Mouse (Mus musculus): ENCODE measurements around the gene Xpnpep2.

Gene Xpnpep2

DNA sequence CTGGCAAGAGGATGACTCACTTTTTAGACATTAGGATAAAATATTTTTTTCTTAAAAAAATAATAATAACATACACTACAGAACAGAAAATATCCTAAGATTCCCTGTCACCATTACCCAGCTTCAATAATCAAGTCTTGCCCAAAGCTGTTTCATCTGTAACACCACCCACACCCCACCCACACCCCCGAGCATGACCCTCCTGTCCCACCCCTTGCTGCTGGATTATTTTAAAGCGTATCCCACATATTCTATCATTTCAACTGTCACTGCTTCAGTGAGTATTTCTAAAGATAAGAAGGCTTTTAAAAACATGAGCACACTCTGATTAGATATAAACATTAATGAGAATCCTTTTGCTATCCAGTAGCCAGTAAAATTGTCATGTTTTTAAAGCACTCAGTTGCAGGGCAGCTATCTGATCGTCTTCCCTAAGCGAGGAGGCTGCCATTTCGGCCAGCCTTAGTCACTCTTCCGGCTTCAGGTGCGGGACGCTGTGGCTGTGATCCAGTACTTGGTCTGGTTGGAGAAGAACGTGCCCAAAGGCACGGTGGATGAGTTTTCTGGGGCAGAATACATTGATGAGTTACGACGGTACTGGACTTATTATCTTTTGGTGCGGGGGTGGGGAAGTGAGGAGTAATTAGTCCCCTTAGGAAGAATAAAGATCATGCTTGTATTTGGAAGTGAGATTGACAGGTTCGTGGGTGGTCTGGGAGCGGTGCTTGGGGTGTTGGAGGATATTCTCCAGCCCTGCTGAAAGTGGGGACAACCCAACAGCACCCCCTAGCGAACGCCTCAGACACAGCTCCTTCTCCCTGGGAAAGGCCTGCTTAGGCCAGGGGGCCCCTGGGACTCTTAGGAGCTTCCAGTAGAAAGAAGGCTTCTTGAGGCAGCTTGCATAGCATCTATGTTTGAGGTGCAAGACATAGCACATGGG is 15.9 kb downstream of the Xpnpep2 start:
- in situ Hi-C loops (cut with MboI, MseI): no loop called here

DNA sequence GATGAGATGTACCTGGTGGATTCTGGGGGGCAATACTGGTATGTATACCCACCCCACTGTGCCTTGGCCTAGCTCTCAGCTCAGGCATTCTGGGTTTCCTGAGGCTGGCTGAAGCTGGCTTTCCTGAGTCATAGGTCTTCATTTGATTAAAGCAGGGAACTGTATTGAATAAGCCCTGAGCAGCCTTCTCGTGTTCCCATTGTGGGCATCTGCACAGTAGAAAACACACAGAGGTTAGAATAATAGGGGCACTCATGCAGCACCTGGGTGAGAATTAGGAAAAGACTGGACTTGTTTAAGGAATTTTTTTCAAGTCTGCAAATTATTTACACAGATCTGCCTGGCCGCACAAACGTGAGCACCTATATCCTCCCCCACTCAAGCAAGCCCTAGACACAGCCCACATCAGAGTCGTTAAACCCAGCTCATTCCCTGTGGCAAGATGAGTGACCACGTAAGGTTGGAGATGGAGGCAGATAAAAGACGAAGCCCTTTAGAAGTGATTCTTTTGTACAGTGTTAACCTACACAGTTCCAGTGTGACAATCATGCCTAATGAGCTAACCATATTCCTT is 18.5 kb downstream of the Xpnpep2 start:
- in situ Hi-C loops (cut with MboI, MseI): no loop called here

DNA sequence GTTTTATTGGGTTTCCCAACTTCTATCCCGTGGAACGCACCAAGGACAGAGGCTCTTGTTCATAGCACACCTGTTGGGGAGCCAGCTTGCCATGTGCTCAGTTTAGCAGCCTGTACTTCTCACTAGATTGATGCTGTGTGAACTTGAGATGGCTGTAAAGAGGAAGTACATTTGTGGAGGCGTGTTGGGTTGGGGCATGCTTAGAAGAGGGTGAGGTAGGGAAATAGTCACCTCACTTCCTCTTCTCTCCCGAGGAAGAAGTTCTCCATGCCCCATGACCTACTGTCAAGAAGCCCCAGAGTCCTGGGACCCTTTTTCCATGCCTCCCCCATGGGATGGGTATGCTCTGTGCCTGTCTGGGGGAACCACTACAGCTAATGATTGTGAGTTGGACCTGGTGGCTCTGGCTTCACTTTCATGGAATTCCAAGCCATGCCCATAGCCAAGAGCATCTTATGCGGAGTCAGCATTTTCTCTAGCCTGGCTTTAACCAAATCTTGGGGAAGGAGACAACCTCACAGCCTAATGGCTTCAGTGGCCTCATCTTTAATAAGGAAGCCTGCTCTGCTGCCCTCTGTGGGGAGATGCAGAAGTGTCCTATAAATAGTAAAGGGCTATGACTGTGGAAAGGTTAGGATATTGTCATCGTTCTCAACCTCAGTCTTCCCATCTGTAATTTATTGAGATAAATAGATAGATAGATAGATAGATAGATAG is 19.1 kb downstream of the Xpnpep2 start:
- in situ Hi-C loops (cut with MboI, MseI): no loop called here

DNA sequence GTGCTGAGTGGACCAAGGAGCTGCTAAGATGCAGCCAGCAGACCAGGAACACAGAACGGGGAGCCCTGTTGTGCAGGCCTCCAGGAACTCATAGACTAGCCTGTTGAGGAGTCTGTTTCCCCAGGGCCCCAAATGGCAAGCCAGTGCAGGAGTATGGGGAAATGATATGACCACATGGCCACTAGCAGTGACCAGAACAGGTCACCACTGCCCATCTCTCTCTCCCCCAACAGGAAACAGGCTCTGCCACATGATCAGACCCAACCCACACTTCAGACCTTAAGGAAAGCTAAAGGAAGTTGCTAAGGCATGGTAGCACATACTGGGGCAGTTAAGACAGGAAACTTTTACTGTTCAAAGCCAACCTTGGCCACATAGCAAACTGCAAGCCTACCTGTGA is 20.6 kb downstream of the Xpnpep2 start:
- in situ Hi-C loops (cut with MboI, MseI): no loop called here

DNA sequence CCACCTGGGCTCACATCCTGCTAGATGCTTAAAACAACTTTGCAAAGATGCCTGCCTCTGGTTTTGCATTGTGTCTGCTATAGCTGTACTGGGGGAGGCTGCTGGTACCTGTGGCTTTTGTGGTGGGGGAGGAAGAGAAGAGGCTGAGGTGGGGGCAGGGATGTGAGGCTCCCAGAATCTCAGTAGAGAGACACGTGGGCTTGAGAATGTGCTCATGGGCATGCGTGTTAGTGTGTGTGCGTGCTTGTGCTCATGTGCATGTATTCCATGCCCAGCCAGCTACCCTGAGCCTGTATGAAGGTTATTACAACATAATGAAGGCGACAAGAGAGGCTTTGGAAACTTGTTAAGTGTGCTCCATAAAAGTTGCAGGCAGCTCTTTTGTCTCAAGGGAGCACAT is 28.4 kb downstream of the Xpnpep2 start:
- in situ Hi-C loops (cut with MboI, MseI): no loop called here

DNA sequence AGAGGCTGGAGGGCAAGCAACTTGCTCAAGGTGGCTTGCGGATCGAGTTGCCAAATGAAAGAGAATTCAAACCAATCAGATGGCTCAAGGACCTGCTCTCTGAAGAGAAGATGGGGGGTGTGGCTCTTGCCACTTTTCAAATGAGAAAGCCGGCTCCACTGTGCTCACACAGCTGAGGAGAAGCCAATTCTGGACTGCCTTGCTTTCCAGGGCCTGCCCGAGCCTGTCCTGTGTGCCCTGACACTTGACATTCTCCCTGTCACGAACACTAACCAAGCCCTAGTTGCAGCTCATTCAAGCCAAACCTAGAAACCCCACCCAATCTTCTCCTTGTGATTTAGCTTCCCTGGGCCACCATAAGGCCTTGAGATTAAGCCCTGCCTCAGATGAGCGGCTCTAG is 29.5 kb downstream of the Xpnpep2 start:
- in situ Hi-C loops (cut with MboI, MseI): no loop called here

DNA sequence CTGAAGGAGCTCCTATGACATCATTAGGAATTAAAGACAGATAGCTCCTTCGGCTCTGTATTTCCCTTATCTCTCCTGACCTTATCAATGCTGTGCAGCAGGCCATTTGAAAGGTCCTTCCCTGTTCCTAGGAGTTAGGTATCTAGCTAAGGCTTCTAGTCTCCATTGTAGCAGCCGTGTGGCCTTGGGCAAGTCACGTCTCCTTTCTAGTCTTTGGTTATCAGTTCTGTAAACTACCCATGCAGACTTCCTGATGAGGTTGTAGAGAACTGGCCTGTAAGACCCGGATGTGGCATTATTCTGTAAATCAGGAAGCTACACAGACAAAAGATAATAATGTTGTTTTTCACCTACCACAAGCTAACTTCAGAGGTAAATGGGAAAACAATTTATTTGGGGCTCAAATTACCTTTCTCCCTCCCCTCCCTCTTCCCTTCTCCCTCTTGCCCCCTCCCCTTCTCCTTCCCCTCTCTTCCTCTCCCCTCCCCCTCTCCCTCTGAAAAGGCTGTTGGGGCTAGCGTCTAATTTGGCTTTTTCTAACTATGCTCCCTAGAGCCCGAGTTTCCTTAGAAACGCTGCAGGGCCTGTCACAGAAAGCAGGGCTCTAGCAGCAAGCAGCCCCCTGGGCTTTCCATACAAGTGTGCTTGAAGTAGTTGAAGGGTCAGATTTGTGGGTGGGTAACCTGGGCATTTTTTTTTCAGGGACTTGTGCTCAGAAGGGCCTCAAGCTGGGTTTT is 30.2 kb downstream of the Xpnpep2 start:
- in situ Hi-C loops (cut with MboI, MseI): no loop called here

DNA sequence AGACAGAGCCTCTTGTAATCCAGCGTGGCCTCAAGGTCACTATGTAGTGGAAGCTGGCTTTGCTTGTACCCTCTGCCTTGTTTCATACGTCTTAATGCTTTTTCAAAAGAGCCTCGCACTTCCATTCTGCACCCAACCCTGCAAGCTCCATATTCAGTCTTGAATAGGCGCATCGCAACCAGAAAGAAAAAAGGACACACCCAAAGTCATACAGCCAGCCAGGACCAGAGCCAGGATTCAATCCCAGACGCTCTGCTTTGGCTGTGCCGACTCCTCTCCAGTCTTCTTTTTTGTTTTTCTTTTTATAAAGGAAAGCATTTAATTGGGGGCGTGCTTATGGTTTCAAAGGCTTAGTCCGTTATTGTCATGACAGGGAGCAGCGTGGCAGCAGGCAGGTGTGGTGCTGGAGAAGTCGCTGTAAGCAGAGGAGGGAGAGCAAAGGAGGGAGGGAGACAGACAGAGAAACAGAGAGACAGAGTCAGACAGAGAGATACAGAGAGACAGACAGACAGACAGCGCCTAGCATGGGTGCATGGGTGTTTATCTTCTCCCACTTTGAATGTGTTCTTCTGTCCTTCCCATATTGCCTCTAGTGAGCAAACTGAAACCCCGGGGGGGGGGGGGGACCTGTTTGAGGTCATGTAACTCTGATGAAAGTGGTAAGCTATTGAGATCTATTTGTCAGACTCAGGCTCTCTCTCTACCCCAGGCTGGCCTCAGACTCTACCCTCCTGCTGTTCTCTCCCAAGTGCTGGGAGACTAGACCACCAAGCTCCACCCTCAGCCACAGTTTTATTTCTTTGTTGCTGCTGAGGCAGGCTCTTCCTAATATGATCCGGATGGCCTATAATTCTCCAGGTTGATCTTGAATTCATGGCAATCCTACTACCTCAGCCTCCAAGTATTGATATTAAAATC is 31.1 kb downstream of the Xpnpep2 start:
- in situ Hi-C loops (cut with MboI, MseI): no loop called here

DNA sequence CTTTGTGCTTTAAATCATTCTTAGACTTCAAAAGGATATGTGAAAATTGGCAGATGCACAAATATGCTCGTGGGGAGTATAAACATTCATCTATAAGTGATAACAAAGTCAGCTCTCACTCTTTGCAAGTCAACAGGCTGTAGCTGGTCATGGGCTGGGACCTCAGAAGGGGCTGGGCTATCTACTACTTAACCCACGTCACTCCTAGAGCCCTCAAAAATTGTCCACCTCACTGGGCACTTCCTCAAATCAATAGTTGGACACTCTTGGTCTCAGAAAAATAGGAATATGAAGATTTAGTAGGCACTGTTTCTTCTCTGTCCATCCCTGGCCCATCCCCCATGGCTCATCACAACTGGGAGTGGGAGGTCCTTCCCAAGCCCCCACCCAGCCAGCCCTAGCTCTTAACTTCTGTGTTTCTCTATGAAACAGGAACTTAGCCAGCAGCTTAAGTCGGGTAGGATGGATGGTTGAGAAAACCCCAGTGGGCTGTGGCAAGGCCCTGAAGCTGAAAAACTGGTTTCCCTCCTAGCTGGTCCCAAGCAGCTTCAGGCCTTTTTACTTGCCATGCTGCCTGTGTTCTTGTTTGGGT is 31.9 kb downstream of the Xpnpep2 start:
- in situ Hi-C loops (cut with MboI, MseI): no loop called here

DNA sequence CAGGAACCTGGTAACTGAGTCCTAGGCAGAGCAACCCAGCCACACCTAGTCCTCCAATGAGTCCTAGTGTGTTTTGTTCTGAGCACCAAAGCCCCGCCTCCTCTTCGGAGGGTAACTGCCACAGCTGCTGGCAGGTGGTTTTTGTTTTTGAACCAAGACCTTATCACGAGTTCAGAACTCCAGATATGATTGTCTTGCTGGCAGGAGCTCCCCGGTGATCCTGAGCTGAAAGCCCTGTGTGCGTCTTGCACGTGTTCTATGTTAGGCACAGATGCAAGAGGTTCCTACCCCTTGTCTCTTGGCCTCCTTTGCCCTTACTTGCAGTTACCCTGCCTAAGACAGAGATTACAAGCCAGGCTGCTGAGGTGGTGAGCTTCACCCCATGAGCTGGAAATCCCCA is 33.0 kb downstream of the Xpnpep2 start:
- in situ Hi-C loops (cut with MboI, MseI): no loop called here

DNA sequence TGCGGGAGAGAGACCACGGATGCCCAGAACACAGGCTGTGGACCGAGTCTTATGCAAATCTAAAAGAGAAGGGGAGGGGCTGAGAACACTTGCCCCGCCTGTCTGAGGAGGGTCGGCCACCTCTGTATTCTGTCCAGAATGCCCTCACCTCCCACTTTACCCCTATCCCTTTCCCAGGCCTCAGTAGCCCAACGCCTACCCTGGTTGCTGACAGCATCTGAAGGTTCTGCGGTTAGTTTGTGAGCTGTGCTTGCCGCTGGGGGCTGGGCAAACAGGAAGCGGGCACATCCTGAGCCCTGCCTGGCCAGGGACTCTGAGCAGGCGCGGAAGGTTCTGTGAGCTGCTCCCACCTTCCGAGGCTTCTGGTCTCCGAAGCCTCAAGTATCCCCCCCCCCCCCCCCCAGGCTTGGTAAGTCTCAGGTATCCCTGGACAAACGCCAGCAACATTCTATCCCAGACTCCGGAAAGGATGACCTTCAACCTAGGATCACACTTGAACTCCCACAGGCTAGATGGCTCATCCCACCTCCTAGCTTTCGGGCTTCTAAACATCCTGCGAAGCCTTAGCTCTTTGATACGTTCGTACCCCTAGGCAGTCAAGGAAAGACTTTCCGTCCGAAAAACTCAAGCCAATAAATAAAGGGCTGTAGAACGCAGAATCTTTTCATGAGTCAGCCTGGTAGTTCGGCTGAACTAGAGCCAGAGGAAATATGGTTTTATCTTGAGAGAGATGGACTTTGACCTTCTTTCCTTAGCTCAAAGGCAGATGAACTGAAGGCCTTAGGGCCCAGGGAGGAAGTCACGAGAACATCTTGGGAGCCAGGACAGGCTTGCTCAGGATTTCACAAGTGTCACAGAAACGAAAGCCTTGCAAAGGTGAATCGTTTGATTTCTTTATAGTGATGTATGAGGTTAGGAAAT is 35.1 kb downstream of the Xpnpep2 start:
- in situ Hi-C loops (cut with MboI, MseI): no loop called here

DNA sequence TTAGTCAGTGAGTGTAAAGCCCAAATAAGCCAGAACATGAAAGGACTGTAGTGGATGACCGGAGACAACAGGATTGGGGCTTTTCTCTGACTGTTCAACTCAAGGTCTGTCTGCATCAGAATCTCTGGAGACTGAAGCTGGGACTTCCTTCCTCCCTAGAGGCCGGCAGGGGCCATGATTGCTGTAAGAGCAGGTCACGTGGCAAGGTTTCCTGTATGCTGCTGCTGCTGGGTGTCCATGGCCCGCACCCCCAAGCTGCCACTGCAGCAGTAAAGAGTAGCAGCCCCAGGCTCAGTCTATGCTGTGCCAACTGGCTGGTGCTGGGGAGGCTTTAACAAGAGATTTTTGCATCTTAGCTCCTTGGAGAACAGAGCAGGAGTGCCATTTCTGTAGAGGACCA is 37.7 kb downstream of the Xpnpep2 start, which contains the start of gene Sash3:
TSS of gene Sash3 (plus strand) at position 175 of the 400 bp plus-strand sequence.
- in situ Hi-C loops (cut with MboI, MseI): no loop called here

DNA sequence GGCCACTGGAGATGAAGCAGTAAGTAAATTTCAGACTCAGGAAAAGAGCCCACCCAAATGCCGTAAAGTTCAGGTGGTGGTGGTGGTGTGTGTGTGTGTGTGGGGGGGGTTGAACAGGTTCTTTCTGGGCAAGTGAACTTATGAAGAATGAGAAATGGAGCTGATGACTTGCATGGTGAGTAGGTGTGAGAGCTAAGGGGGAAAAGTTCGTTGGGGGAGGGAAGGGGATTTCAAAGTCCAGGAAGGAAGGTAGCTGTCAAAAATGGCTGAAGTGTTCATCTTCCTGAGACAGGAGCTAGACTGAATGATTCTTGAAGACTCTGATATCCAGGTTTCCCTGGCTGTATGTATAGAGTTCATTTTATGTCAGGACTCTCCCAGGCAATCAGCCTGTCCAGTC is 38.7 kb downstream of the Xpnpep2 start:
- in situ Hi-C loops (cut with MboI, MseI): no loop called here

DNA sequence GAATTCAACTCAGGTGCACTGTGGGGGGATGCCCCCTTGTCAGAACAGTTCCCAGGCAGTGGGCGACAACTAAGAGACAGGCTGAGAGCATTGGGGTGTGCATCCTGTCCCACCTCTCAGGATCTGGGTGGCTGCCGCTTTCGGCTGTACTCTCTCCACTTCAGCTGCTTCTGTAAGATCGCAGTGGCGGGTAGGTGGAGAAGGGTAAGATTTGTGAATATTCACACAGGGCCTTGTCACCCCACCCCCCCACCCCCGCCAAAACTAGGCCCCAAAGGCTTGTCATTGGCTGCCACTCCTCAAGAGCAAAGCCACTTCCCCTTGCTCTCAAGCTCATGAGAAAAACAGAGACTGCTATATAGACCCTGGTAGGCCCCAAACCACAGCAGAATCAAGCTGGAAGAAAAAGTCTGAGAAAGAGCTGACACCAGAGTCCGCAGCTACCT is 39.2 kb downstream of the Xpnpep2 start:
- in situ Hi-C loops (cut with MboI, MseI): no loop called here

DNA sequence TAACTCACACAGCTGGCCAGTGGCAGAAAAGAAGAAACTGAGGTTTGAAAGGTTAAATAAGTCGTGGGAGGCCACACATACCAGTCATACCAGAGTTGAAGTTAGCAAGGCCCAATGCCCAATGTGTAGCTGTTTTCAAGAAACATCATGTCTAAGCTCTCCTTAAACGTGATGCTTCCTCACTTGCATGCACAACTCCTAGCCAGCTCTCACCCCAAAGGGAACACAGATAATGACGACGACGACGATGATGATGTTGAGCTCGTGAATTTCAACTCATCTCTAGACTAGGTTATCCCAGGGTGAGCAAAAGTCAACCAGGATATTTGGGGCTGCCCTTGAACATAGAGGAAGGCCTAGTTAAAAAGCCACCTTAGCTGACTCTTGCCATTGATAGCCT is 43.6 kb downstream of the Xpnpep2 start:
- in situ Hi-C loops (cut with MboI, MseI): no loop called here

DNA sequence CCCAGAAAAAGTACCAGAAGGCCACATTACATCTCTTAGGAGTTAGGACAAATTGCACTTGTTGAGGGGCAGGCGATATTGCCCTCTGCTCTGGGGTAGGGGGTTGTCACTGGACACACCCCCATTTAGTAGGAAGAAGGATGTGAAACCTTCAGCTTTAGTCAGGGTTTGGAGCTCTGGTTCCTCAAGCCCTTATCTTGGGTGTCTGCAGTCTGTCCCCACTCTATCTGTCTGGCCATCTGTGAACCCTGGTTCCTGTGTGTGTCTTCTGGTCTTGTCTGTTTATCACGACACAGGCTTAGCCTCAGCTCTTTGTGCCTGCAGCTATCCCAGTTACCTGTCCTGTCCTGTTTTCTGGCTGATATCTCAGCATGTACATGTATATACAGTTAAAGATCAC is 44.9 kb downstream of the Xpnpep2 start:
- in situ Hi-C loops (cut with MboI, MseI): no loop called here

DNA sequence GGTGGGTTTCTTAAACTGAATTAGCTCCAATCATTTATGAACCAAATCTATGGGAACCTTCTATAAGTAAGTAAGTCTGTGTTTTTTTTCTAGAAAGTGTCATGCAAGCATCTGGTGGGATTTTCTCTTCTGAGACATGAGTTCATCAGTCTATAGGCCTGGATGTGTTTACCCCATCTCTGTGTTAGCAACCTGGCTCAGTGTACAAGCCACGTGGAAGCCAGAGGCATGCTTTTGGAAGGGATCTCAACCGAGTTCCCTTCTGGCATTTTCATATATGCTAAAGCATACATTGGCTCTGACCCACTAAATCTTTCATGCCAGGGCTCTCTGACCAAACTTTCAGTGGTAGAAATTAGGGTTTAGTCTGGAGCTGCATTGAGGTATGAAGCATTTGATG is 45.4 kb downstream of the Xpnpep2 start:
- in situ Hi-C loops (cut with MboI, MseI): no loop called here

DNA sequence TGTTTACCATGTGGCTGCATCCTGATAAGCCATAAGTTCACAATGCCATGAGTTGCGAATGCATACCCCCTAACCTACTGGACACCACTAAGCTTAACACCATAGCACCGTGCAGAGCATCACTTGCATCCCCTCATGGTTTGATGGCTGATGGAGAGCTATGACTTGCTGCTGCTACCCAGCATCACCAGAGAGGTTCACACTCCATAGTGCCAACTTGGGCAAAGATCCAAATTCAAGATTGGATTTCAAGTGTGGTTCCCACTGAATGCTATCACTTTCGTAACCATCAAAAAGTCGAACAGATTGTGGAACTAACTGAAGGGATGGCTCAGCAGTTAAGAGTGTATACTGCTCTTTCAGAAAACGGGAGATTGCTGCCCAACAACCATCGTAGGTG is 47.0 kb downstream of the Xpnpep2 start:
- in situ Hi-C loops (cut with MboI, MseI): no loop called here

DNA sequence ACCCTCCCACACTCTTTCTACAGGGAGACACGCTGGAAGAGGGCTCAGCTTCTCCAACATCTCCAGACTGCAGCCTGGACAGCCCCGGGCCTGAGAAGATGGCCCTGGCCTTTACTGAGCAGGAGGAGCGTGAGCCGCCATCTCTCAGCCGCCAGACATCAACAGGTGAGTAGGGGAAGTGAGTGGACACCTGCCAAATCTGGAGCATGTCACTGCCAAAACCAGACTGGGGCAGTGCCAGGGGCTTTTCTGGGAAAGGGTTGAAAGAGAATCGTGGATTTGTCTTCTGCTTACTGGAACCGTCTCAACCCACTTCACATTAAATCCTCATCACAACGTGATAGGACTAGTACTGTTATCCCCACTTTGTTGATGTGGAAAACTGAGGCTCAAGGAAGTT is 48.9 kb downstream of the Xpnpep2 start:
- in situ Hi-C loops (cut with MboI, MseI): no loop called here

All from regulatory T cell (primary cell).